Mouse (Mus musculus) brain, embryonic 14.5 days (tissue): ENCODE results near the gene Drosha.

Experiments
- CTCF ChIP-seq: fragments of 200-500 bp; IDR thresholded peaks from 2 replicates; pipeline ENCODE4 v1.5.1; 2012; ENCODE audit warnings: inconsistent platforms, mild to moderate bottlenecking, moderate library complexity, borderline replicate concordance; ENCODE audit not compliant: insufficient read depth, insufficient read length; ENCODE audit errors: extremely low read depth
- POLR2A ChIP-seq: fragments of 200-500 bp; IDR thresholded peaks from 2 replicates; pipeline ENCODE4 v1.6.1; 2012; ENCODE audit warnings: mild to moderate bottlenecking, inconsistent platforms, borderline replicate concordance; ENCODE audit not compliant: poor library complexity, insufficient read depth, insufficient read length, severe bottlenecking; ENCODE audit errors: extremely low read depth

DNA sequence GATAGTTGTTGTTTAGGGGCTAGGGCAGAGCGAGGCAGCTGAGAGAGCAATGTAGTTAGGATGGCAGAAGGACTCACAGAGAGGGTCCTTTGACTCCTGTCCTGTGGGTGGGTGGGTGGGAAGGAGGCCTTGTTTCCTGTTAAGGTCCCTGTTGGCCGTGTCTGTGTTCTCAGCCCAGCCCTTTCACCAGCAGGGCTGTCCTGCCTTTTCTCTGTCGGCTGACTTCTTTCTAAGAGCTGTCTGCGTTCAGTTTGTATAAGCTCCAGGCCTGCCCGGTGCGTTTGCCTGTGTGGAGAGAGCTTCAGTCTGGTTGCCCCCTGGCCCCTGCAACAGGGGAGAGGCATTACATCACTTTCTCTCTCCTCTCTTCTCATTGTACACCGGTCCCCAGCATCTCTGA, 84.6 kb downstream of the Drosha start:
- TF ChIP-seq CTCF (no peak), POLR2A (no peak)
